Mouse (Mus musculus) CD4-positive, CD25-positive, alpha-beta regulatory T cell, adult 2 months (primary cell): ENCODE results near the gene Cyct.

Experiments used
- DNase-seq: peaks from one replicate; pipeline ENCODE4 v3.0.0-alpha.2; 2012; ENCODE audit warnings: low read depth, low spot score

Gene Cyct

GRCm38 (mm10) chr2:76338215-76339156, 21.8 kb downstream of the Cyct start, which contains the start of gene Pde11a:
Gene Pde11a (minus strand): TSS chr2:76338774.
- peak; percentile 27 for DNase-seq

- DNase-seq = peak; percentile 45
These were observed 25.7 kb downstream of the Cyct start for GRCm38 (mm10) chr2:76334596-76334995.

- no peak for DNase-seq
These were observed 28.0 kb downstream of the Cyct start for GRCm38 (mm10) chr2:76332161-76332805.

- DNase-seq = no peak
These were observed 30.2 kb downstream of the Cyct start for GRCm38 (mm10) chr2:76330081-76330480.

GRCm38 (mm10) chr2:76326161-76326560, 34.1 kb downstream of the Cyct start:
- no peak for DNase-seq

- DNase-seq = no peak
These were observed 35.8 kb downstream of the Cyct start for GRCm38 (mm10) chr2:76324463-76324862.

GRCm38 (mm10) chr2:76323185-76323875, 36.9 kb downstream of the Cyct start:
- DNase-seq = no peak

- no peak for DNase-seq
These were observed 39.9 kb downstream of the Cyct start for GRCm38 (mm10) chr2:76320336-76320735.

- DNase-seq = no peak
These were observed 41.0 kb downstream of the Cyct start for GRCm38 (mm10) chr2:76319231-76319630.
